Mouse (Mus musculus) adrenal gland, adult 2 months (tissue): ENCODE results near the gene Sipa1l2. TPM values are rescaled to one million over a fixed set of nuclear protein-coding genes. Genes with fewer than 3 reads are reported as not detected.

ENCODE experiments used
- DNase-seq: peaks from one replicate; pipeline ENCODE4 v3.0.0; 2021
- polyA plus RNA-seq: library from polyadenylated mRNA; depleted of rRNA; stranded (reverse); fragments of >200 nt; gene quantifications from 2 replicates; pipeline ENCODE4 v1.2.3, GENCODE M21; 2012
- total RNA-seq, 2 experiments: library from RNA; stranded (reverse); gene quantifications; 2 replicates each; pipeline ENCODE4 v1.2.3; 2021

The Sipa1l2 gene
- total and polyA plus RNA-seq, 3 experiments, result 43.5 to 55.8 (median 51.6) TPM

DNA sequence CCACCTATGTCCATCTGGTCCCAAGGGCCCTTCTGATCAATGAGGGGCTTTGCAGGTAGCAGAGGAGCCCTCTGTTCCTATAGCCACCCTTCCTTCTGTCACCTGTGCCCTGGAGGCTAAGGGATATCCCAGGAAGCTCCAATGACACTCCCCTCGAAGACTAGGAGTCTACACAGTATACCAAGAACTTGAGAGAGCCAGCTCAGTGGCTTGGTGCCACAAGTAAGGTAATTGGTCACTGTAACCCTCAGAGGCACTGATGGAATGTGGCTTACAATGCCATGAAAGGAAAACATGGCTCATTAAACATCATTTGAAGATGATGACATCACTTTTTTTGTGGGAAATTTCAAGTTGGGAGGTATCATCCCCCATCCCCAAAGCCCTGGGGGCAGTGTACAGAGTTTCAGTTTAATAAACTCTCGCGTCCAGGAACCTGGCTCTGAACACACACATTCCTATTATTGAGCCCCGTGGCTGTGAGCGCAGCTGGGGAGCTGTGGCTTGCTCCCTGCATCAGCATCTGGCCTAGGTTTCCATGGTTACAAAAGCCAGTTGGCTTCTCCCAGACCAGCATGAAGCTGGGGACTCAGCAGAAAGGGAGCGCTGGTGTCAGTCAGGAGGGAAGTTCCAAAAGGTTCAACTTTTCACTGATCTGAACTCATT lies 104.3 kb downstream of the Sipa1l2 start:
- no peak for DNase-seq

- no peak for DNase-seq
These were observed 106.7 kb downstream of the Sipa1l2 start for GRCm38 (mm10) chr8:125462901-125463300.

DNA sequence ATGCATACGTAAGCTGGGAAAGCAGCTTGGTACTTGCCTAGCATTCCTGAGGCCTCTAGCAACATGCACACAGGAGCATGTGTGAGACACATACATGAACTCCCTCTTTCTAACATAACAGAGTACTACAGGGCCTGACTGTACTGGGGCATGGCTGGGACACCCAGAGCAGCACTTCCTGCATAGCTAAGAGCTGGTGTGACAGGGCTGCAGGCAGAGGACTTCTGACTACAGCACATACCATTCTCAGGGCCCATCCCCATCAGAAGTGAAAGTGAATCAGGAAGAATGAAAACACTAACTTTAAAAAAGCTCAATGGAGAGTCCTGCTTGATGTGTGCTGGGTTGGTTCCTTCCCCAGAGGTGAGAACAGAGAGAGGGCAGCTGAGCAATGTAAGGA lies 108.1 kb downstream of the Sipa1l2 start:
- DNase-seq, result no peak

GRCm38 (mm10) chr8:125460602-125461001 lies 109.0 kb downstream of the Sipa1l2 start:
- peak; percentile 85 for DNase-seq

DNA sequence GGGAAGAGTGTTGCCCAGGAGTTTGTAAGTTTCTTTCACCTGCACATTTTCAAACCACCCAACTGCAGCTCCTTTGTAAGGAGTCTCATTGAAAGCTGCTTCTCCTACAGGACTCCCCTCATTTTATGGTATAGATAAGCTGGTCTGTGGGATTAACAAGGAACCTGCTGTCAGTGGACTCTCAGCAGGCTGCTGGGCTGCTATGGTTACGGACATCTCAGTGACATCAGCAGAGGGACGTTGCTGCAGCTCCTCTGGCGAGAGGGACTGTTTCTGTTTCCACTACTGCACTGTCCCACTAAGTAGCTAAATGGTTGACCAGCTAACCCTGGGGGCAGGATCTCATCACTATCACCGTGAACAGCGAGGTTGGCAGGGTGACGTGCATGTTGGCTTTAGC lies 120.6 kb downstream of the Sipa1l2 start:
- no peak for DNase-seq

- no peak for DNase-seq
These were observed 122.1 kb downstream of the Sipa1l2 start for GRCm38 (mm10) chr8:125447543-125447942.

DNA sequence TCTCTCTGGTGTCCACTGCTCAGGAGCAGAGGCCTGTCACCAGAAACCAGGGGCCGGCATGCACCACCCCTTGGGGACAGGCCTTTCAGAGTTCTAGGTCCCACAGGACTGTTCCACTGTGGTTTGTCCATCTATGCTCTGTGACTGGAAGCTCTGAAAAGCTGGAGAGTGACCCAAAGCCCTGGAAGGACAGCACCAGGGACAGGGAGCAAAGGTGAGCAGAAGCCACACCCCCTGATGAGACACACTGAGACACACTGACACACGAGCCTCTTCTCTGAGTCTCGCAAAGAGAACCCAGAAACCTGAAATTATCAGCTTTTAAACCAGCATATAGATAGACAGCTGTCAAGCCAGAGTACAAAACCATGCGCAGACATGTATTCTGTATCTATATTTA lies 123.4 kb downstream of the Sipa1l2 start:
- peak; percentile 66 for DNase-seq

GRCm38 (mm10) chr8:125445225-125445609 lies 124.4 kb downstream of the Sipa1l2 start:
- DNase-seq, result peak; percentile 30

DNA sequence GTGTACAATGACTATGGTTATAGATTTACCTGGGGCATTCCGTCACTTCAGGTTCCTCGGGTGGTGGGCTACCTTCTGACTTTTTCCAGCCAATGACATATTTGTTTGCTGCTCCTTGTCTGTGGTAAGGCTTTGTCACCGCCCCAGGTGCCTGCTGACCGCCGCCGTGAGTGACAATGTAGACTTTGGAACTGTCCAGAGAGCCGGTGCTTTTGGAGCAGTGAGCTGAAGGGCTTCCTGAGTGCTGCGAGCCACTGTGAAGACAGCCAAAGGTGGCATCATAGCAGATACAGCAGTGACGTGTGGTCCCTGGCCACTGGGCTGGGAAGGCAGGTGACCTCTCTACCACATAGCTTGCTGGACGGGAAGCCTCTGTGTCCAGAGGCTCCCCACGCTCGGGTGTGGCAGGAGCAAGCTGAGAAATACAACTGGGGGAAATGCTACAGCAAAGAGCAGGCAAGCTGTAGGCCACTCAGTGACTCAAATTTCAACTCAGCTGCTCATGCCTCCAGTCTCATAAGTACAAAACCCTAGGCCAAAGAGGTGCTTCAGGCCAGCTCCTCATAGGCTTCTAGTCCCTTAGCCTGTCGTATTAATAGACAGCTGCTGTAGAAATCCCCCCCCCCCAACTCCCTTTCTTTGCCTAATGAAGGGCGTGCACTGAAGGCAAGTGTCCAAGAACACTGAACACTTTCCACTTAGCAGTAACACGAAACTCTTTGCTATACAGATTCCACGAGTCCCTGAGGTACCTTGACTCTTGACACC lies 125.0 kb downstream of the Sipa1l2 start:
- no peak for DNase-seq

- DNase-seq, result no peak
These were observed 134.1 kb downstream of the Sipa1l2 start for GRCm38 (mm10) chr8:125435320-125436100.

DNA sequence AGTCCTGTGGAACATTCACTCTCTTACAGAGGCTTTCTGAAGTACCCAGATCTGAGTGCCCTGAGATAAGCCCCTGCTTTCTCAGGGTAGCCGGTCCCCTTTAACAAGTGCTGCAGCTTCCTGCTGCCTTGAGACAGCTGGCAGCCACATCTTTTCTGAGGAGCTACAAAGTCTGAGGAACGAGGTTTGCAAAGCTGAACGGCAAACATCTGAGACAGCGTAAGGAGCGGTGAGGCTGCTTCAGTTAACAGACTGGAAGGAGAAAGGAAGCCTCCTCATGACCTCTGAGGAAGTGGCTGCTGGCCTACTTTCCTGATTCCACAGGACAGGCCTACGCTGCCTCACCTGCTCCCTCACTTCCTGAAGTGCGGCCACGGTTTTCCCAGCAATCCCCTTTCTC lies 135.5 kb downstream of the Sipa1l2 start:
- no peak for DNase-seq

DNA sequence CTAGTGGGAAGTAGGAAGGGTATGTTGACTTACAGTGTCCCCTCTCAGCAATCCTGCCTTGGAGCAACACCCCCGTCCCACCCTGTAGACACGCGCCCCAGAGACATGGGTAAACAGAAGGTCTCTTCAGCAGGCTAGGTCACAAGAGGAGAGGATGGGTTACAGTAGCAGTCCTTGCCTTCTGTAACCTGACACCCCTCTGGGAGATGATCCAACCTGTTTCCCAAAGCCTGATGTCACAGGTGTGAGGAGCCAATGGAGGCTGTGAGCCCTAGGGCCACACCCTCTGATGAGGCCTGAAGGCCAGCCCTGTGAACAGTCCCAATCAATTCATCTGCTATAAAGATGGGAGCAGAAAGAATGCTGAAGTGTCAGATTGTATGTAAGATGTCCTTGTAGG lies 138.3 kb downstream of the Sipa1l2 start:
- DNase-seq, result no peak

DNA sequence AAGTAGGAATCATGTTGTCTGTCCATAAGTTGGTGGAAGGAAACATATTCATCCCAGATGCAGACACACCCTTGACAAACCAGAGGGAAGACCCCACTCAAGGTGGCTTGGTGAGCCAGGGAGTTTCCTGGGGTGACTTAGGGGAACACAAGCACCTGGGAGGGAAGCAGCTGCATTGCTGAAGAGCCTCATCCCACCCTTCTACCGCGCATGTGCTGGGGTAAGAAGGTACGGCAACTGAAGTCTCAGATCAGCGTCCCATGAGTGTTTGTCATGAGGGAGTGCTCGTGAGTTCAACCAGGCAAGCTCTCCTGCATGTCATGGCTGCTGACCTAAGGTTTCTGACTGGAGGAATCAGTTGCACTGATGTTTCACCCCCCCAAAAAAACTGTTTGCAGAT lies 138.8 kb downstream of the Sipa1l2 start:
- no peak for DNase-seq

GRCm38 (mm10) chr8:125428979-125429690 lies 140.5 kb downstream of the Sipa1l2 start:
- DNase-seq, result no peak

DNA sequence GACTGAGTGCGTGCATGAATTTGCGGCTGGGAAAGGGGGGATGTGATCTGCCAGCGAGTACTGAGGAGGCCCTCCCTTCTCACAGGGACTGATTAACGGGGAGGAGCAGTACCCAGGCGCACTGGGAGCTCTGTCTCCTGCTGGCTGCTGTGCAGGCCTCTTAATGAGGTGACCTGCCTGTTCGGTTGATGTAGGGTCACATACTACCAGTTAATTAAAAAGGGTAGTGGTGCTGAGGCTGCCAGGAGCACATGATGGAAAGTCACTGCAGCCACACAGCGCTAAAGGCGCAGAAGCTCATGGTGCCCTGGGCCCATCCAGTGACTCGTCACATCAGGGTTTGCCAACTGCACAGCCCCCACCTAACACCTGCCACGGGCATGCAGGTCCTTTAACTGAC lies 145.7 kb downstream of the Sipa1l2 start:
- DNase-seq, result no peak

GRCm38 (mm10) chr8:125419202-125419830 lies 150.3 kb downstream of the Sipa1l2 start:
- no peak for DNase-seq

DNA sequence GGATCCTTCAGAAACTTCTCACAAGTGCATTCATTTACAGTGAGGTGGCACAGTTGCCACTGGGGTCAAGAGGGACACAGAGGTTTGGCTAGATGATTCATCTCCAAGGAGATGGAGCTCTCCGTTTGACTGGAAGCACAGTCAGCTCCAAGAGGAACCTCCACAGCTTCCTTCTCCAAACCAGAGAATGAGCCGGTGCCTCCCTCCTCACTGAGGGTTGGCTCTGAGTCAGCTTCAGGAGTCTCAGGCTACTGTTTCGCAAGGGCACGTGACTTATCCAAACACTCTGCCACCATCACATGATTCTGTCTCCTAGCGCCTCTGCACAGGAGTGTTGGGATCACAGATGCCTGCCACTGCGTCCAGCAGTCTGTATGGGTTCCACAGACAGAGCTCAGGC lies 153.5 kb downstream of the Sipa1l2 start:
- peak; percentile 55 for DNase-seq

GRCm38 (mm10) chr8:125414651-125415050 lies 155.0 kb downstream of the Sipa1l2 start:
- no peak for DNase-seq

GRCm38 (mm10) chr8:125413001-125413909 lies 156.4 kb downstream of the Sipa1l2 start:
- no peak for DNase-seq

DNA sequence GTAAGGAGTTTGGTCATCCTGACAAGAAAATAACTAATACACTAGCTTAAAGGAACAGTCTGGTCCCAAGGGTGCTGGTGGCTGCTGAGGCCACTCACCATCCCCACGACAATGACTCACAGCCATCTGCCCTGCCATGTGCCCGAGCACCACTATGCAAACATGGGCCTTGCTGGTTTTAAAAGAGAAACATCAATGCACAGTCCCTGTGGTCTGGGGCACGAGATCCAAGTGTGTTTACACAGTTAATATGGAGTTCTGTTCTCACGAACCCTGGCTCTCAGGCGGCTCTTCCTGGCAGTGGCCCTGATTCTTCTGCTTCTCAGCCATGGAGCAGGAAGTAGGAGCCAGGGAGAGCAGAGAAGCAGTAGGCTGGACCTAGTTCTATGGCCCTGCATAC lies 159.0 kb downstream of the Sipa1l2 start:
- DNase-seq, result no peak

DNA sequence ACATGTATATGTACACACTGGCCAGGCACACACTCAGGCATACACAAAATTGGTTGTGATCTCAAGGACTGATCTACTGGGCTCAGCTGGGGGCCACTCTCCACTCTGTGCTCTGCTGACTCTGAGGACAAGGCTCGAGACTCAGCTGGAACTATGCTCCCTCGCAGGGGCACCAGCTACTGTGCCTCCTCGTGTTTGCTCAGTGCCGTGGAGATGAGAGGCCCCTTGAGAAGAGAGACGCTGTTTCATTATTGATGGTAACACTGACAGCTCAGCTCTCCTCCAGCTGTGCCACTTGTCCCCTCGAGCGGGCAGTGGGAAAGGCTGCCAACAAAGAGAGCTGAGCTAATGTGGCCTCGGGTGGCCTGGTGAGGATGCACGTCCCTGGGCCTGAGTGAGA lies 161.9 kb downstream of the Sipa1l2 start:
- no peak for DNase-seq
